Mouse (Mus musculus) liver, embryonic 12.5 days (tissue): Measurements from ENCODE around the gene Map2. TPM values are rescaled to one million over a fixed set of nuclear protein-coding genes. Genes with fewer than 3 reads are reported as not detected.

Experiments
- ATAC-seq: fragments of 200-750 bp; cut with Nextera tagmentation; 2 replicates; pipeline ENCODE4 v1.8.0; 2017; ENCODE audit warnings: moderate number of reproducible peaks, mild to moderate bottlenecking, moderate library complexity
- H3K27ac ChIP-seq: fragments of 300-500 bp; sonication (generic); 2 replicates; pipeline ENCODE4 v1.5.1; 2016; ENCODE audit warnings: mild to moderate bottlenecking
- H3K27me3 ChIP-seq: fragments of 300-500 bp; sonication (generic); replicated peaks from 2 replicates; pipeline ENCODE4 v1.6.1; 2016; ENCODE audit warnings: mild to moderate bottlenecking, moderate library complexity
- H3K36me3 ChIP-seq: fragments of 300-500 bp; sonication (generic); 2 replicates; pipeline ENCODE4 v1.6.1; 2016; ENCODE audit warnings: mild to moderate bottlenecking, moderate library complexity
- H3K4me1 ChIP-seq: fragments of 300-500 bp; sonication (generic); 2 replicates; pipeline ENCODE4 v1.6.1; 2016
- H3K4me2 ChIP-seq: fragments of 300-500 bp; sonication (generic); 2 replicates; pipeline ENCODE4 v1.6.1; 2016; ENCODE audit warnings: mild to moderate bottlenecking, moderate library complexity
- H3K4me3 ChIP-seq: fragments of 300-500 bp; sonication (generic); 2 replicates; pipeline ENCODE4 v1.5.1; 2016; ENCODE audit warnings: mild to moderate bottlenecking, moderate library complexity
- H3K9ac ChIP-seq: fragments of 300-500 bp; sonication (generic); 2 replicates; pipeline ENCODE4 v1.6.1; 2016; ENCODE audit warnings: mild to moderate bottlenecking, moderate library complexity
- H3K9me3 ChIP-seq: fragments of 300-500 bp; sonication (generic); replicated peaks from 2 replicates; pipeline ENCODE4 v1.6.1; 2016; ENCODE audit warnings: mild to moderate bottlenecking, moderate library complexity
- WGBS: fragments of 180-500 bp; shearing (Covaris S2); methylation state at CpG from one replicate; pipeline ENCODE4 v1.1.7; 2016; ENCODE audit not compliant: insufficient replicate concordance; 5-methylcytosine and 5-hydroxymethylcytosine counted together
- polyA plus RNA-seq: library from polyadenylated mRNA; unstranded; fragments of >200 nt; fragmentation: Nextera tagmentation; extraction: Ambion mirVana; gene quantifications from 2 replicates; pipeline ENCODE4 v1.2.1, GENCODE M21; 2016

Gene Map2
- polyA plus RNA-seq, 1 experiment from 2014 or later, result 1.0 TPM

- H3K36me3 ChIP-seq, result no peaks in the 10 kb centered on the region
- H3K9me3 ChIP-seq, result no peaks in the 10 kb centered on the region
- ATAC-seq, result no peak
- no peak overlapping the region for H3K4me2 ChIP-seq
- H3K4me1 ChIP-seq, result no peaks in the 10 kb centered on the region
- H3K27ac ChIP-seq, result no peak overlapping the region
- 70% methylated on average over 9 of the region's 9 CpGs for WGBS
- no peak overlapping the region for H3K9ac ChIP-seq
- no peak overlapping the region for H3K4me3 ChIP-seq
- no peaks in the 10 kb centered on the region for H3K27me3 ChIP-seq
Observed at GRCm38 (mm10) chr1:66323461-66323860, 148.4 kb downstream of the Map2 start.

- no peak overlapping the region for H3K27ac ChIP-seq
- no peaks in the 10 kb centered on the region for H3K27me3 ChIP-seq
- H3K9me3 ChIP-seq, result no peaks in the 10 kb centered on the region
- no peaks in the 10 kb centered on the region for H3K4me1 ChIP-seq
- H3K4me3 ChIP-seq, result no peak overlapping the region
- no peak for ATAC-seq
- H3K4me2 ChIP-seq, result no peak overlapping the region
- no peaks in the 10 kb centered on the region for H3K36me3 ChIP-seq
- H3K9ac ChIP-seq, result no peak overlapping the region
Observed at GRCm38 (mm10) chr1:66324951-66325350, 149.9 kb downstream of the Map2 start.

DNA sequence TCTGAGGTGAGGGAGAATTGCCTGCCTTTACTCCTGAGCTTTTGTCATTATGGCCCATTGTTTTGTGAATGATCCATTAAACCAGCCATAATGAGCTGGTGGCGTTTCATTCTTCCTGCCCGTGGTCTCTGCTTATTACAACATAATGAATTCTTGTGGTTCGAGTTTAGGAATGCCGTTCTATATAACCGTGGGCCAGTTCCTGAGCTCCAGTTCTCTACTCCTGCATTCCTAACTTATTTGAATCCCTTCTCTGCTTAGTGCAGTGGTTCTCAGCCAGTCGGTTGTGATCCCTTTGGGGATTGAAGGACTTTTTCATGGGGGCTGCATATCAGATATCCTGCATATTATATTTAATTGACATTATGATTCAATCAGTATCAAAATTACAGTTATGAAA is 153.9 kb downstream of the Map2 start:
- Histone ChIP-seq H3K4me3 (no peak overlapping the region), H3K9ac (no peak overlapping the region), H3K9me3 (no peaks in the 10 kb centered on the region), H3K4me2 (no peak overlapping the region), H3K27ac (no peak overlapping the region), H3K27me3 (no peaks in the 10 kb centered on the region), H3K4me1 (no peaks in the 10 kb centered on the region), H3K36me3 (no peaks in the 10 kb centered on the region)
- 63% methylated on average over 6 of the region's 6 CpGs for WGBS
- no peak for ATAC-seq

DNA sequence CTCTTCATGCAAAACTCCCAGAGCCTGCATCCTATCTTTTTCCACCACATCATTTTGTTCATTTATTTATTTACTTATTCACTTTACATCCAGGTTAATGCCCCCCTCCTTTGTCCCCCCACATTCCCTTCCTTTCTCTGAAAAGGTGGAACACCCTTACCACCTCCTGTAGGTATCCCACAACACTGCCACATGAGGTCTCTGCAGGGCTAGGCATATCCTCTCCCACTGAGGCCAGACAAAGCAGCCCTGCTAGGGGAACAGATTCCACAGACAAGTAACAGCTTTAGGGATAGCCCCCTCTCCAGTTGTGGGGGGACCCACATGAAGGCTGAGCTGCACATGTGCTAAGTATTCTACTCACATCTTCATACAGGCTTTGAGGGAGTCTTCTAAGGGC is 154.5 kb downstream of the Map2 start:
- Histone ChIP-seq H3K27me3 (no peaks in the 10 kb centered on the region), H3K36me3 (no peaks in the 10 kb centered on the region), H3K9ac (no peak overlapping the region), H3K4me3 (no peak overlapping the region), H3K27ac (no peak overlapping the region), H3K9me3 (no peaks in the 10 kb centered on the region), H3K4me2 (no peak overlapping the region), H3K4me1 (no peaks in the 10 kb centered on the region)
- no peak for ATAC-seq

DNA sequence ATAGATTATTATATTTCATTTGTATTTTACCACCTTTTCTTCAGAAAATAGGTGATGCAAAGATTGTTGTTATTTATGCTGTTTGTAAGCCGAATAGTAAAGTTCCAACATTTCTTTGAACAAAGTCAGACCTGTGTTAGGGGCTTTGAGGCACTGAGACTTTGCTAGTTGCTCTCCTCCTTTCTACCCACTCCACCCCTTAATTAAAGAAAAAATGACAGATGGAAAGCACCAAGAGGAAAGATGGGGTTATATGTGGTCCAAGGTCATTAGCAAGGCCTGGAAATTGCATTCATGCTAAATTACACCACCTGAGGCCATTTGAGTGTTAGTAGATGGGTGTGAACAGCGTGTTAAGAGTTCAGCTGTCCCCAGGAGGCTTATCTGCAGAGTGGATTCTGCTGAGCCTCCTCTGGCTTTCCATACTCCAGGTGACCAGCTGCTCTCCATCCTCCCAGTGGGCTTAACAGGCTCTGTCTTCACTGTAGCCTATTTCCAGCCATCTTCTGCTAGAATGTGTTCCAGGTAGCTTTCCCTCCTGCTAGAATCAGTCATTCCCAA is 160.7 kb downstream of the Map2 start:
- ATAC-seq, result no peak
- Histone ChIP-seq H3K27ac (no peak overlapping the region), H3K36me3 (no peaks in the 10 kb centered on the region), H3K9ac (no peak overlapping the region), H3K9me3 (no peaks in the 10 kb centered on the region), H3K4me2 (no peak overlapping the region), H3K27me3 (no peaks in the 10 kb centered on the region), H3K4me3 (no peak overlapping the region), H3K4me1 (no peaks in the 10 kb centered on the region)
- WGBS, result 53% methylated on average over 2 of the region's 2 CpGs

GRCm38 (mm10) chr1:66339213-66339612 is 164.1 kb downstream of the Map2 start:
- Histone ChIP-seq H3K4me3 (no peak overlapping the region), H3K4me2 (no peak overlapping the region), H3K27me3 (no peaks in the 10 kb centered on the region), H3K27ac (no peak overlapping the region), H3K36me3 (no peaks in the 10 kb centered on the region), H3K9me3 (no peaks in the 10 kb centered on the region), H3K4me1 (no peaks in the 10 kb centered on the region), H3K9ac (no peak overlapping the region)
- WGBS, result 56% methylated on average over 1 of the region's 1 CpGs
- ATAC-seq, result no peak

DNA sequence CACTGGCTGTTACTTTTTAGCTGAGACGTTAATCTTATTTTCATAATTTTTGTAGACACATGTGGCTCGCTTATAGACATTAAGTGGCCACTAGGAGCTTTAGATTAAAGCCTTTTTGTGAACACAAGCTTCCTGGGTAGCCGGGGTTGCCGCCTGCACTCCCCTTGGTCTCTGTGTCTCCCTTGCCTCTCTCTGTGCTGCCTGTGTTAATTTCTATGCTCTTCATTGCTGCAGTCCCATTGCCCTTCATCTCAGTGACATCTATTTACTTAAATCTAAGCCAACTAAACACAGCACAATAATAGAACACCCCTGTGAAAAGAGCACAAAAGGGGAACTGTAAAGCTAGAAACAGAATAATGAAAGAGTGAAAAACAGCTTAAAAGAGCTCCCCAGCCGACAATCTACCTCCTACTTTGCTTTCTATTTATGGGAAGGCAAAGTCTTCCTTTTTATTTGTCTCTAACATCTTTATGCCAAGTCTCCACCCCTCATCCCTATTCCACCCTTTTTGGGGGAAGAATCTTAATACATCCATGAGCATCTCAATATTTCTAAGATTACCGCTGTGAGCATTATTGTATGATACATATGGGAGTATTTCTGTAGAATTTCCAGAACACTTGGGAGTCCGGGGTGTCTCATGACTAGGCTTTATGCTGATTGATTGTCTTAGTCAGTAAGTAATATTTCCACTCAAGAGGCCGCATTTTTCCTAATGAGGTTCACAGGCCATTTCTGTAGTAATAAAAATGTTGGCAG is 173.5 kb downstream of the Map2 start:
- no peaks in the 10 kb centered on the region for H3K4me1 ChIP-seq
- no peak overlapping the region for H3K27ac ChIP-seq
- H3K27me3 ChIP-seq, result no peaks in the 10 kb centered on the region
- ATAC-seq, result no peak
- no peaks in the 10 kb centered on the region for H3K36me3 ChIP-seq
- 58% methylated on average over 8 of the region's 8 CpGs for WGBS
- H3K4me2 ChIP-seq, result no peak overlapping the region
- no peaks in the 10 kb centered on the region for H3K9me3 ChIP-seq
- no peak overlapping the region for H3K9ac ChIP-seq
- no peak overlapping the region for H3K4me3 ChIP-seq

DNA sequence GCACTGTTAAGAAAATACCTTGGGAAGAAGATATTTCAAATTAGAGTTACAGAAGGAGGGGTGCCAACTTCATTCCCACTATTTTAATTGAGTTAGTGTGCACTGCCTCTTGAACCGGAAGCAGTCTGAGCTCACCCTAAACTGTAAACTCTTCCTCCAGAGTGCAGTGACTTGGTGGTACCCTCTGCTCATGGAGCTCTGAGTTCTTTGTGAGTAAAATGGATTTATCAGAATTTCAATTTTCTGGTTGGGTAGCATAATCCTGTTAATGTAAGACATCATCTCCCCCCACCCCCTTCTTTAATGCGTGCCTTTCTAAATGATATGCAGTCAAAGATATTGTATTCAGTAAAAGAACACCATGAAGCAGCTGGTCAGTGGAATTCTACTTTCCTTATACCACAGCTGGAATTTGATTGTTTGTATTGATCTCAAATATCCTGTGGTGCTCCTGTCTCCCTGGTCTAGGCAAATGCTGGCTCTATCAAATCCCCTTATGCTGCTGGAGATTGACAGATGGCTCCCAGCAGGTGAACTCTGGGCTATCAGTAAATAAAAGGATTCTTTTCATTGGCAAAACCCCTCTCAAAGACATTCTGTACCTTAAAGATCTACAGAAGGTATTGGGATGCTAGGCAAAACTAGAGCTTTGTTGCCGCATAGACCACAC is 174.2 kb downstream of the Map2 start:
- Histone ChIP-seq H3K27ac (no peak overlapping the region), H3K4me1 (no peaks in the 10 kb centered on the region), H3K4me2 (no peak overlapping the region), H3K27me3 (no peaks in the 10 kb centered on the region), H3K9me3 (no peaks in the 10 kb centered on the region), H3K9ac (no peak overlapping the region), H3K36me3 (no peaks in the 10 kb centered on the region), H3K4me3 (no peak overlapping the region)
- WGBS, result 74% methylated on average over 3 of the region's 3 CpGs
- ATAC-seq, result no peak

- Histone ChIP-seq H3K27ac (no peak overlapping the region), H3K4me2 (no peak overlapping the region), H3K9me3 (no peaks in the 10 kb centered on the region), H3K27me3 (no peaks in the 10 kb centered on the region), H3K36me3 (no peaks in the 10 kb centered on the region), H3K4me3 (no peak overlapping the region), H3K4me1 (no peaks in the 10 kb centered on the region), H3K9ac (no peak overlapping the region)
- no peak for ATAC-seq
Observed at GRCm38 (mm10) chr1:66351366-66351765, 176.3 kb downstream of the Map2 start.

DNA sequence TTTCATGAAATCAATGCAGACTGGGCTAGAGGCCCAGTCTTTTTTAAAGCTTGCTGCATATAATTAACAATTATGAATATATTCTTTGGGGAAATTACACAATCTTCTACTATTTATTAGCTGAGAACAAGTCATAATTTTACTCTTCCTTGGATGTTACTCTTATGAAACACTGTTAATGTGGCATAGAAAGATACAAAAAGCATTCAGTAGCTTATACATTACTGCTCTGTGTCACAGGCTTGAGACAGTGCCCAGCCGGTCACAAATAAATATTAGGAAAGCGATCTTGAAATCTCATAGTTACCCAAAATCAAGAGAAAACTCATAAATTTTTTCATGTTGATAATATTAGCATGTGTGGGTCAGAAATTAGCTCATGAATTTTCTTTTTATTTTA is 186.7 kb downstream of the Map2 start:
- no peak for ATAC-seq

GRCm38 (mm10) chr1:66363285-66363684 is 188.2 kb downstream of the Map2 start:
- Histone ChIP-seq H3K4me3 (no peak overlapping the region), H3K27ac (no peak overlapping the region), H3K9me3 (no peaks in the 10 kb centered on the region), H3K36me3 (no peaks in the 10 kb centered on the region), H3K27me3 (no peaks in the 10 kb centered on the region), H3K4me2 (no peak overlapping the region), H3K4me1 (no peaks in the 10 kb centered on the region), H3K9ac (no peak overlapping the region)
- WGBS, result 73% methylated on average over 9 of the region's 9 CpGs
- ATAC-seq, result no peak

More for the DNA sequence above, 186.7 kb downstream of the Map2 start:
- no peak overlapping the region for H3K9ac ChIP-seq
- H3K4me2 ChIP-seq, result no peak overlapping the region
- H3K9me3 ChIP-seq, result no peaks in the 10 kb centered on the region
- no peaks in the 10 kb centered on the region for H3K4me1 ChIP-seq
- H3K27me3 ChIP-seq, result no peaks in the 10 kb centered on the region
- no peak overlapping the region for H3K27ac ChIP-seq
- 74% methylated on average over 2 of the region's 2 CpGs for WGBS
- H3K4me3 ChIP-seq, result no peak overlapping the region
- H3K36me3 ChIP-seq, result no peaks in the 10 kb centered on the region

DNA sequence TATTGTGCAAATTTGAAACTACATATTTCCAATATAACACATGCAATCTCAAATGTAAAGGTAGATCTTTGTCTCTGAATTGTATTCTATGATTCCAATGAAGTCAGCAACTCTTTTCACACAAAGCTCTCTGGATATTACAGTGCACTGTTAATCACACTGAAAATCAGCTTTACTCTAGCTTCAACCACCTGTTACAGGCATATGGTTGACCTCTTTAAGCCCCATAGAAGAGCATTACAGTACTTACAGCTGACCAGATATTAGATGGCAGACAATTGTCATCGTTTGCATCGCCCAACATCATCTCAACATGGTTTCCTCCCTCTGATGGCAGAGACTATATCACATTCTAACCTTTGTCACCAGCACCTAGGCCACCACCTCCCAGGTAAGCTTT is 189.3 kb downstream of the Map2 start:
- Histone ChIP-seq H3K36me3 (no peaks in the 10 kb centered on the region), H3K9ac (no peak overlapping the region), H3K27me3 (no peaks in the 10 kb centered on the region), H3K9me3 (no peaks in the 10 kb centered on the region), H3K27ac (no peak overlapping the region), H3K4me1 (no peaks in the 10 kb centered on the region), H3K4me2 (no peak overlapping the region), H3K4me3 (no peak overlapping the region)
- ATAC-seq, result no peak
- WGBS, result 59% methylated on average over 2 of the region's 2 CpGs
